Mouse (Mus musculus): ENCODE data around the gene Prss43. TPM values are rescaled to one million over a fixed set of nuclear protein-coding genes. Genes with fewer than 3 reads are reported as not detected.

Gene Prss43
- polyA plus RNA-seq, 1 experiment from 2014 or later = not detected

GRCm38 (mm10) chr9:110857781-110858472, 31.4 kb downstream of the Prss43 start, which contains the start of gene Prss50:
Gene Prss50, plus strand, starts transcription at chr9:110857967.
- H3K27me3 ChIP-seq (ENCODE audit: control insufficient read depth, insufficient read depth, low read length) = peaks cover 11% of the 10 kb centered on the region; the same call in 1 of the 2 replicates
- H3K9me3 ChIP-seq (ENCODE audit: control insufficient read depth, low read length) = no peaks in the 10 kb centered on the region
- 9% methylated on average over 43 of the region's 50 CpGs for WGBS
- DNase-seq (ENCODE audit: low spot score) = no peak
- no peak within 1 kb of the TSS for H3K27ac ChIP-seq
- H3K4me2 ChIP-seq (replicated peaks) = peak within 1 kb of the TSS; percentile 47
- peak within 1 kb of the TSS; percentile 18 for H3K4me3 ChIP-seq (replicated peaks; ENCODE audit: low read length)
- peak within 1 kb of the TSS; percentile 42; the same call in 1 of the 2 replicates for H3K9ac ChIP-seq
- ATAC-seq (ENCODE audit: low FRiP score) = no peak
- H3K36me3 ChIP-seq (replicated peaks; ENCODE audit: control insufficient read depth, insufficient read depth) = no peaks in the 10 kb centered on the region
- H3K4me1 ChIP-seq (replicated peaks; ENCODE audit: control insufficient read depth, insufficient read depth, low read length) = peaks cover 7% of the 10 kb centered on the region; the same call in 1 of the 2 replicates

GRCm38 (mm10) chr9:110858523-110858922, 32.0 kb downstream of the Prss43 start:
- DNase-seq (ENCODE audit: low spot score) = no peak
- no peak for ATAC-seq (ENCODE audit: low FRiP score)
- H3K4me2 ChIP-seq (replicated peaks) = no peak overlapping the region
- no peaks in the 10 kb centered on the region for H3K36me3 ChIP-seq (replicated peaks; ENCODE audit: control insufficient read depth, insufficient read depth)
- 67% methylated on average over 5 of the region's 5 CpGs for WGBS
- H3K27ac ChIP-seq = no peak overlapping the region
- no peak overlapping the region for H3K9ac ChIP-seq
- H3K4me3 ChIP-seq (replicated peaks; ENCODE audit: low read length) = no peak overlapping the region
- H3K27me3 ChIP-seq (ENCODE audit: control insufficient read depth, insufficient read depth, low read length) = peaks cover 11% of the 10 kb centered on the region; the same call in 1 of the 2 replicates
- no peaks in the 10 kb centered on the region for H3K9me3 ChIP-seq (ENCODE audit: control insufficient read depth, low read length)
- peaks cover 7% of the 10 kb centered on the region; the same call in 1 of the 2 replicates for H3K4me1 ChIP-seq (replicated peaks; ENCODE audit: control insufficient read depth, insufficient read depth, low read length)

- no peaks in the 10 kb centered on the region for H3K36me3 ChIP-seq (replicated peaks; ENCODE audit: control insufficient read depth, insufficient read depth)
- DNase-seq (ENCODE audit: low spot score) (no peak), ATAC-seq (ENCODE audit: low FRiP score) (no peak)
- H3K9ac ChIP-seq = no peak overlapping the region
- H3K9me3 ChIP-seq (ENCODE audit: control insufficient read depth, low read length) = no peaks in the 10 kb centered on the region
- no peak overlapping the region for H3K27ac ChIP-seq
- H3K27me3 ChIP-seq (ENCODE audit: control insufficient read depth, insufficient read depth, low read length) = peaks cover 11% of the 10 kb centered on the region; the same call in 1 of the 2 replicates
- no peak overlapping the region for H3K4me3 ChIP-seq (replicated peaks; ENCODE audit: low read length)
- 82% methylated on average over 5 of the region's 5 CpGs for WGBS
- no peak overlapping the region for H3K4me2 ChIP-seq (replicated peaks)
- H3K4me1 ChIP-seq (replicated peaks; ENCODE audit: control insufficient read depth, insufficient read depth, low read length) = peaks cover 7% of the 10 kb centered on the region; the same call in 1 of the 2 replicates
These were observed 32.6 kb downstream of the Prss43 start for GRCm38 (mm10) chr9:110858967-110859596.

- WGBS = 16% methylated on average over 7 of the region's 7 CpGs
- no peak for ATAC-seq (ENCODE audit: low FRiP score)
- Histone ChIP-seq H3K9me3 (ENCODE audit: control insufficient read depth, low read length) (no peaks in the 10 kb centered on the region), H3K4me1 (replicated peaks; ENCODE audit: control insufficient read depth, insufficient read depth, low read length) (peaks cover 17% of the 10 kb centered on the region), H3K27ac (no peak overlapping the region), H3K27me3 (ENCODE audit: control insufficient read depth, insufficient read depth, low read length) (no peaks in the 10 kb centered on the region; the same call in 1 of the 2 replicates), H3K36me3 (replicated peaks; ENCODE audit: control insufficient read depth, insufficient read depth) (no peaks in the 10 kb centered on the region), H3K4me3 (replicated peaks; ENCODE audit: low read length) (no peak overlapping the region), H3K9ac (no peak overlapping the region), H3K4me2 (replicated peaks) (no peak overlapping the region)
- DNase-seq (ENCODE audit: low spot score) = peak; percentile 67
These were observed 44.5 kb downstream of the Prss43 start for GRCm38 (mm10) chr9:110871030-110871429.

GRCm38 (mm10) chr9:110873681-110874659, 47.5 kb downstream of the Prss43 start:
- Histone ChIP-seq H3K9me3 (ENCODE audit: control insufficient read depth, low read length) (no peaks in the 10 kb centered on the region), H3K27me3 (ENCODE audit: control insufficient read depth, insufficient read depth, low read length) (peaks cover 4% of the 10 kb centered on the region), H3K4me2 (replicated peaks) (peak overlapping the region; percentile 58), H3K4me1 (replicated peaks; ENCODE audit: control insufficient read depth, insufficient read depth, low read length) (peaks cover 17% of the 10 kb centered on the region), H3K4me3 (replicated peaks; ENCODE audit: low read length) (peak overlapping the region; percentile 31), H3K27ac (peak overlapping the region; percentile 61), H3K9ac (peak overlapping the region; percentile 55), H3K36me3 (replicated peaks; ENCODE audit: control insufficient read depth, insufficient read depth) (no peaks in the 10 kb centered on the region)
- WGBS = 5% methylated on average over 39 of the region's 40 CpGs
- ATAC-seq (ENCODE audit: low FRiP score) (peak; percentile 69), DNase-seq (ENCODE audit: low spot score) (peak; percentile 76)

GRCm38 (mm10) chr9:110874660-110875191, 48.2 kb downstream of the Prss43 start:
- no peaks in the 10 kb centered on the region for H3K9me3 ChIP-seq (ENCODE audit: control insufficient read depth, low read length)
- peak overlapping the region; percentile 58 for H3K4me2 ChIP-seq (replicated peaks)
- no peak overlapping the region for H3K9ac ChIP-seq
- DNase-seq (ENCODE audit: low spot score) (peak; percentile 44), ATAC-seq (ENCODE audit: low FRiP score) (peak; percentile 53; the same call in 1 of the 2 replicates)
- H3K27me3 ChIP-seq (ENCODE audit: control insufficient read depth, insufficient read depth, low read length) = peaks cover 12% of the 10 kb centered on the region
- peaks cover 18% of the 10 kb centered on the region for H3K4me1 ChIP-seq (replicated peaks; ENCODE audit: control insufficient read depth, insufficient read depth, low read length)
- WGBS = 6% methylated on average over 3 of the region's 3 CpGs
- peak overlapping the region; percentile 61 for H3K27ac ChIP-seq
- no peaks in the 10 kb centered on the region for H3K36me3 ChIP-seq (replicated peaks; ENCODE audit: control insufficient read depth, insufficient read depth)
- H3K4me3 ChIP-seq (replicated peaks; ENCODE audit: low read length) = no peak overlapping the region

- Histone ChIP-seq H3K9ac (no peak overlapping the region), H3K27ac (0 out of 2 replicates have a peak overlapping the region, but pooled peaks have one; percentile 61), H3K4me2 (replicated peaks) (no peak overlapping the region), H3K9me3 (ENCODE audit: control insufficient read depth, low read length) (no peaks in the 10 kb centered on the region), H3K27me3 (ENCODE audit: control insufficient read depth, insufficient read depth, low read length) (peaks cover 18% of the 10 kb centered on the region), H3K4me3 (replicated peaks; ENCODE audit: low read length) (no peak overlapping the region), H3K4me1 (replicated peaks; ENCODE audit: control insufficient read depth, insufficient read depth, low read length) (peaks cover 24% of the 10 kb centered on the region), H3K36me3 (replicated peaks; ENCODE audit: control insufficient read depth, insufficient read depth) (no peaks in the 10 kb centered on the region)
- DNase-seq (ENCODE audit: low spot score) (no peak), ATAC-seq (ENCODE audit: low FRiP score) (peak; percentile 28; the same call in 1 of the 2 replicates)
- WGBS = 29% methylated on average over 2 of the region's 6 CpGs
These were observed 48.8 kb downstream of the Prss43 start for GRCm38 (mm10) chr9:110875288-110875695.

GRCm38 (mm10) chr9:110877353-110877752, 50.9 kb downstream of the Prss43 start:
- no peak overlapping the region for H3K4me2 ChIP-seq (replicated peaks)
- H3K4me1 ChIP-seq (replicated peaks; ENCODE audit: control insufficient read depth, insufficient read depth, low read length) = peaks cover 29% of the 10 kb centered on the region
- ATAC-seq (ENCODE audit: low FRiP score) (no peak), DNase-seq (ENCODE audit: low spot score) (no peak)
- no peak overlapping the region for H3K27ac ChIP-seq
- no peak overlapping the region for H3K4me3 ChIP-seq (replicated peaks; ENCODE audit: low read length)
- WGBS = 100% methylated on average over 1 of the region's 1 CpGs
- no peaks in the 10 kb centered on the region for H3K9me3 ChIP-seq (ENCODE audit: control insufficient read depth, low read length)
- no peak overlapping the region for H3K9ac ChIP-seq
- H3K36me3 ChIP-seq (replicated peaks; ENCODE audit: control insufficient read depth, insufficient read depth) = no peaks in the 10 kb centered on the region
- peaks cover 33% of the 10 kb centered on the region for H3K27me3 ChIP-seq (ENCODE audit: control insufficient read depth, insufficient read depth, low read length)
